Mouse (Mus musculus): ENCODE measurements around the gene Elavl3.
"Not testable (repeated sequence)": the region's sequence is repeated elsewhere in the genome, so short reads cannot be mapped to it uniquely, and the experiment has no call there.

Elavl3 gene

GRCm38 (mm10) chr9:22051958-22052254, at the start of gene Elavl3:
Gene Elavl3, minus strand, starts transcription at chr9:22052023.
- DNase-seq, result peak; percentile 85

- DNase-seq, result no peak
Observed at GRCm38 (mm10) chr9:22099922-22100321, 48.1 kb upstream of the Elavl3 start.

GRCm38 (mm10) chr9:22098993-22099696, 47.3 kb upstream of the Elavl3 start, which contains the start of gene Cnn1:
Gene Cnn1, plus strand, starts transcription at chr9:22099216.
- DNase-seq, result peak; percentile 39

DNA sequence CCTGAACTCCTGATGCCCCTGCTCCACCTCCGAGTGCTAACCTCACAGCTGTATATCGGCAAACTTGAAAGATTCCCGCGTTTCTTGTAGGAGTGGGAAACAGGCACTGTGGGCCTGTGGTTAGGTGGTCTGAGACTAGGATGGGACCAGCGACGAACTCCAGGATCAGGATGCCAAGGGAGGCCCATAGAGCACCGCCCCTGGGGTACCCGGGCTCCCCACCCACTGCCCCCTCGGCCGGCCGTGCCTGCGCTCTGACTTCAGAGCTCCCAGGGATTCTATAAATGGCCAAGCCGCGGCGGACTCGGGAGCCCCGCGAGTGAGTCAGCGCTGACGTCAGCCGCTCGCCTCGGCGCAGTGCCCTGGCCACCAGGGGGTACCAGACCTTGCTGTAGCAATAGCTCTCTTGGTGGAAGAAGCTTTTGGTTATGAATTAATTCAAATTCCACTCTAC, 44.1 kb upstream of the Elavl3 start:
- peak; percentile 83 for DNase-seq

- DNase-seq, result no peak
Observed at GRCm38 (mm10) chr9:22092746-22093145, 40.9 kb upstream of the Elavl3 start.

- no peak for DNase-seq
Observed at GRCm38 (mm10) chr9:22089986-22090385, 38.2 kb upstream of the Elavl3 start.

GRCm38 (mm10) chr9:22089281-22089680, 37.5 kb upstream of the Elavl3 start:
- DNase-seq, result no peak

GRCm38 (mm10) chr9:22087034-22087618, 35.3 kb upstream of the Elavl3 start:
- DNase-seq, result no peak

DNA sequence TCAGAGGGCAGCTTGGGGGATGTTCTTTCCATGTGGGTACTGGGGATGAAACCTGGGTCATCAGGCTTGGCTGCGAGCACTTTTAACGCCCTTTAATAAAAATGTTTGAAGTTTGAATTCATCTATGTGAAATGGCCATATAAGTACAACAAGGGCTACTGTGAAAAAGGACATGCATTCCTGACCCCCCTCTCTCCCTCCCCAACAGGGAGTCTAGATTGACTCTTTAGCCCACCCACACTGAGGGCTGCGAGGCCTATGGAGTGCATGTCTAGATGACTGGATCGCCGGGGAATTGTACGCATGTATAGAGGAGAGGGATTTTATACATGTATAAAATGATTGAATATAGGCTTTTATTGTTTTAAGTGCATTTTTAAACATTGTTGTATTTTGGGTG, 34.2 kb upstream of the Elavl3 start:
- no peak for DNase-seq

GRCm38 (mm10) chr9:22085022-22085834, 33.4 kb upstream of the Elavl3 start, which contains the start of gene Ecsit:
Gene Ecsit, minus strand, starts transcription at chr9:22085438.
- DNase-seq, result peak; percentile 98

GRCm38 (mm10) chr9:22084667-22085021, 32.8 kb upstream of the Elavl3 start:
- no peak for DNase-seq

DNA sequence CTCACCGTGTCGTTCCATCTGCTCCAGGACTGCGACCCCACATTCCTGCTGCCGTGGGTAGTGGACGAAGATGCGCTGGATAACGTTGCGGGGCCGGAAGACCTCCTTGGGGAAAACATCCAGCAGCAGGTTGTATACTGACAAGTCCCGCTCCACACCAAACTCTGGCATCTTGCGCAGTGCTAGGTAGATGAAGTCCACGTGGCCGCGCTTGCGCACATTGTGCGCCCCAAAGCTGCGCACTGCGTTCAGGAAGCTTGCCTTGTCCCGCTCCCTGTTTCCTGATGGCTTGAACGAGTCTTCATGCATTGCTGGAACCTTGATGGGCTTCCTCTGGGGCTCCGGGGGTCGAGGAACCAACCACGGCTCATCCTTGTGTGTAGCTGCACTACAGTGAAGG, 24.4 kb upstream of the Elavl3 start:
- DNase-seq, result no peak

DNA sequence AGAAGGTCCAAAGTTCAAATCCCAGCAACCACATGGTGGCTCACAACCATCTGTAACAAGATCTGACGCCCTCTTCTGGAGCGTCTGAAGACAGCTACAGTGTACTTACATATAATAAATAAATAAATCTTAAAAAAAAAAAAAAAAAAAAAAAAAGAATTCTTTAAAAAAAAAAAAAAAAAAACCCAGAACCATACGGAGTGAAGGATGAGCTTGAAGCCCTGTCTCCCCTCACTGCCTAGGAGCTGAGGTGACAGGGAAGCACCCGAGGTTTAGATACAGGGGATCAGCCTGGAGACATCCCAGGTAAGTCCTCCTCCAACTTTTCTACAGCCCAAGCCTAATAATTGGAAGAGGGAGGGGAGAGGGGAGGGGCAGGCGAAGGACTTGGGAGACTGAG, 24.0 kb upstream of the Elavl3 start:
- not testable (repeated sequence) for DNase-seq

GRCm38 (mm10) chr9:22072276-22072675, 20.5 kb upstream of the Elavl3 start:
- no peak for DNase-seq

DNA sequence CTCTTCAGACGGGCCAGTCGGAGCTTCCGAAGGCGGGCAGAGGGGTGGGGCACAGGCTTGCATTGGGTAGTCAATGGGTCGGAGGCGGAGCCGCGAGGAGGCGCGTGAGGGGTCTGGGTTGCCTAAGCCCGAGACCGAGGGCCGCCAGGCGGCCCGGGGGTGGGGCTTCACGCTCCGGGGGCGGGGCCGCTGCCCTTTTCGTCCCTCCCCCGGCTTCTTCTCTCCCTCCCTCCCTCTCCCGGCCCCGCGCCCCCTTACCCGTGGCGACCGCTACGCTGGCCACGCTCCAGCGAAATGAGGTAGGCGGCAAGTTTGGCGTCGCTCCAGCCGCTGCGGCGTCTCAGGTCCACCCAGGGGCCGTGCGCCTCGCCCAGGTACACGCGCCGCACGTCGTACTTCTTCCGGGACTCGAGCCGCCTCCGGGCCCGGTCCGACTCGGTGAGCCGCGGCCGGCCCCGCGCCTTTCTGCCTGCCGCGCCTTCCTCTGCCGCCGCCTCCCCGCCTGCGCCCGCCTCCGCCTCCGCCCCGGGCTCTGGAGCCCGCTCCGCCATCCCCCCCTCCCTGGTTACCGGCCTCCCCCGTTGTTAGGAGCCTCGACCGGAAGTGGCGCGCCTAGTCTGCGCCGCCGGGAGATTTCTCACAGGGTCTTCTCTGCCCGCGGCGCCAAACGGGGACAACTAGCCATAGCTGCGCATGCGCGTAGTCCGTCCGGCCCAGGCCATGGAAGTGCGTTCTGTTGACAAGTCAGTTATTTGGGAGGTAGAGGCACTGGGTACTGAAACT, 19.2 kb upstream of the Elavl3 start, which contains the start of the genes Gm49318 and Zfp653:
Gene Gm49318 (minus strand): TSS at position 469 of the 783 bp plus-strand sequence.
Gene Zfp653 (minus strand): TSS at position 586 of the 783 bp plus-strand sequence.
- peak; percentile 98 for DNase-seq

GRCm38 (mm10) chr9:22069881-22070553, 18.2 kb upstream of the Elavl3 start:
- no peak for DNase-seq

- no peak for DNase-seq
Observed at GRCm38 (mm10) chr9:22067195-22067594, 15.4 kb upstream of the Elavl3 start.

DNA sequence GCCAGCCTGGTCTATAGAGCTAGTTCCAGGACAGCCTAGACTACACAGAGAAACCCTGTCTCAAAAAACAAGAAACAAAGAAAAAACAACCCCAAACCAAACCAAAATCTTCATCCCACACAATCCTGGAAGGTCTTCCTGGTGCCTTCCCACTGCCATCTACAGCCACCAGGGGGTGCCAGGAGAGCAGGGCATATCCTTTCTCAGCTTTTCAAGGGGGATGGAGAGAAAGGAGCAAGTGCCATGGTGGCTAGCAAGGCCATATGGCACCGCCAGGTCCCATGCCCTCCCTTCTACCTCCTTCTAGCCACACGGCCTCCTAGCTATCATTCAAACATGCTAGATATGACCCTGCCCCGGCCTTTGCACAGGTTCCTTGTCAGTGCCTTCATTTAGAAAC, 14.6 kb upstream of the Elavl3 start:
- DNase-seq, result peak; percentile 69

- DNase-seq, result no peak
Observed at GRCm38 (mm10) chr9:22065642-22066041, 13.8 kb upstream of the Elavl3 start.

- no peak for DNase-seq
Observed at GRCm38 (mm10) chr9:22064341-22064740, 12.5 kb upstream of the Elavl3 start.

GRCm38 (mm10) chr9:22061339-22061738, 9.5 kb upstream of the Elavl3 start:
- DNase-seq, result no peak

DNA sequence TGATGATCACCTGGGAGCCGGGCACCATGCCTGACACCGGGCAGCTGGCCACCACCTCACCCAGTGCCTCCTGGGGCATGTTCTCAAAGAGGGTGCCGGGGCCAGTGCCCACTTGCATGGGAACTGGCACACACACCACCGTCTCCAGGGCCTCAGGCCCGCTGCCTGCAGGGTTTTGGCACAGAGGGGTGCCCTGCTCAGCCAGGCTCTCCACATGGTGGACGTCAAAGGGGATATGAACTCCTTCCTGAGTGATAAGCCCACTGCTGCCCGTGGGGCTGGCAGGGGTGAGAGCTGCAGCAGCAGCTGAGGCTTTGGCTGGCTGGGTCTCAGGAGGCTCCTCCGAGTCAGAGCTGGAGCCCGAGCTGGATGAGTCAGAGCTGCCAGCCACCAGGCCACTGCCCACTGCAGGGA, 6.2 kb upstream of the Elavl3 start:
- no peak for DNase-seq

Data from retina, postnatal 1 day (tissue).